Mouse (Mus musculus) frontal cortex, adult 2 months (tissue): Measurements from ENCODE around the gene Syt1. TPM values are rescaled to one million over a fixed set of nuclear protein-coding genes. Genes with fewer than 3 reads are reported as not detected.

ENCODE experiments used
- DNase-seq, 2 experiments: peaks; one replicate each; pipeline ENCODE4 v3.0.0; 2022; ENCODE audit warnings: low spot score in 1 of 2; ENCODE audit errors: extremely low spot score in 1 of 2
- polyA plus RNA-seq: library from polyadenylated mRNA; depleted of rRNA; stranded (reverse); fragments of >200 nt; gene quantifications from 2 replicates; pipeline ENCODE4 v1.2.3, GENCODE M21; 2012

The Syt1 gene
- polyA plus RNA-seq, 1 experiment: 663 TPM

- DNase-seq: no peak
These were observed 353.1 kb downstream of the Syt1 start for GRCm38 (mm10) chr10:108657669-108658068.

- DNase-seq: peak; percentile 63 to 71
These were observed 353.9 kb downstream of the Syt1 start for GRCm38 (mm10) chr10:108656898-108657297.

GRCm38 (mm10) chr10:108655074-108655473, 355.7 kb downstream of the Syt1 start:
- peak in 1 of 2 experiments; percentile 61 for DNase-seq

- no peak for DNase-seq
These were observed 358.0 kb downstream of the Syt1 start for GRCm38 (mm10) chr10:108652831-108653230.

- no peak for DNase-seq
These were observed 358.7 kb downstream of the Syt1 start for GRCm38 (mm10) chr10:108652066-108652465.

- no peak for DNase-seq
These were observed 361.6 kb downstream of the Syt1 start for GRCm38 (mm10) chr10:108649174-108649573.

- DNase-seq: no peak
These were observed 366.9 kb downstream of the Syt1 start for GRCm38 (mm10) chr10:108643915-108644314.

- DNase-seq: no peak
These were observed 372.7 kb downstream of the Syt1 start for GRCm38 (mm10) chr10:108638095-108638494.

GRCm38 (mm10) chr10:108636086-108636485, 374.7 kb downstream of the Syt1 start:
- no peak for DNase-seq

GRCm38 (mm10) chr10:108635616-108636015, 375.2 kb downstream of the Syt1 start:
- DNase-seq: no peak

GRCm38 (mm10) chr10:108630841-108631240, 379.9 kb downstream of the Syt1 start:
- no peak for DNase-seq

- DNase-seq: no peak
These were observed 384.4 kb downstream of the Syt1 start for GRCm38 (mm10) chr10:108626404-108626803.

- no peak for DNase-seq
These were observed 387.8 kb downstream of the Syt1 start for GRCm38 (mm10) chr10:108623002-108623401.

GRCm38 (mm10) chr10:108619861-108620260, 390.9 kb downstream of the Syt1 start:
- DNase-seq: no peak

GRCm38 (mm10) chr10:108619217-108619616, 391.6 kb downstream of the Syt1 start:
- DNase-seq: no peak

- peak in 1 of 2 experiments; percentile 61 for DNase-seq
These were observed 400.6 kb downstream of the Syt1 start for GRCm38 (mm10) chr10:108610057-108610644.

- no peak for DNase-seq
These were observed 408.9 kb downstream of the Syt1 start for GRCm38 (mm10) chr10:108601672-108602412.

- peak; percentile 62 to 75 for DNase-seq
These were observed 410.1 kb downstream of the Syt1 start for GRCm38 (mm10) chr10:108600693-108601092.

GRCm38 (mm10) chr10:108597385-108597784, 413.4 kb downstream of the Syt1 start:
- DNase-seq: no peak

GRCm38 (mm10) chr10:108596162-108596927, 414.4 kb downstream of the Syt1 start:
- no peak for DNase-seq

GRCm38 (mm10) chr10:108589355-108589754, 421.4 kb downstream of the Syt1 start:
- DNase-seq: no peak
